12 mouse cellular contexts compared by ENCODE assay signal in the genomic region with DNA sequence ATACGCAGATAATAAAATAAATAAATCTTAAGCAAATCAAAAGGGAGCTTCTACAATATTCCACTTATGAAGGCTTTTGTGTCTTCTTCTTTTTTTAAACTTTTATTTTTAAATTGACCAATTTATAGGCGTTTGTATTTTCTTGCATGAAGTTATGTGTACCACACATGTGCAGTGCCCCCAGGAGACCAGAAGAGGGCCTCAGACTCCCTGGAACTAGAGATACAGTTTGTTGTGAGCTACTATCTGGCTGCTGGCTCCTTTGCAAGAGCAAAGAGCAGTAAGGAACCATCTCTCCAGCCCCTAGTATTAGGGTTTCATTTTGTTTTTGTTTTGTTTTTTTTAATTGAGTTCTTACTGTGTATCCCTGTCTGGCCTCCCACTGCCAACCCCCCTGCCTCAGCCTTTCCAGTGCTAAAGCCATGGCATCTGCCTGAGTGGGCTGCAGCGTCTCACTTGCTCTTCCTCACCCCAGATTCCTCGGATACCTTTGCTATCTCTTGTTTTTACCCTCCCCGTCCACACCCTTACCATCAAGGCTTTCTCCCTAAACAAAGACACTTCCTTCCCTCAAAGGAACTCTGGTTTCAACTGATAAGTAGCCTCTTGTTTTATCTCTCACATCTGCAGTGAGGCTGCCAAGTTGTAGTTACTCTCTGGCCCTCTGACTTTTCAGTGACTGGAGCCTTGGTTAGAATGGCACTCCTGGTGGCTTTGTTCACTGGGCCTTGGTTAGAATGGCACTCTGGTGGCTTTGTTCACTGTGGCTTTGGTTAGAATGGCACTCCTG.
A peak's percentile ranks its signal among the peaks of the same experiment; 100 is the strongest.
DNase-seq lines count a peak whose midpoint lies in the region; ATAC-seq and TF ChIP-seq lines count a peak whose summit lies in the region.
"Had no signal": no experiment of that assay in that cellular context is flagged by ENCODE, and none has a peak within 500 bp of the region (broad histone marks: within the 10 kb centered on the region; RNA-seq: fewer than 3 reads in every experiment).

No protein-coding gene starts in this region.

- no peak overlapping the region for H3K4me2 ChIP-seq in forebrain, embryonic 11.5 days (ENCODE audit: low read depth, low read length, severe bottlenecking)
- H3K4me2 ChIP-seq: heart, embryonic 15.5 days; limb, embryonic 12.5 days had no signal

- DNase-seq in heart, adult 11 months, result peak; percentile 96
- DNase-seq in heart, postnatal 4 days, result no peak
- peak; percentile 74 for DNase-seq in lung, postnatal 10 days
- no peak for DNase-seq in left cerebral cortex, postnatal 14 days (ENCODE audit: low spot score in 2 of 2)
- no peak for DNase-seq in forebrain, embryonic 11.5 days (ENCODE audit: low spot score)
- DNase-seq in ovary, postnatal 14 days (ENCODE audit: low spot score), result no peak
- DNase-seq: kidney, adult 18-20 months had no signal

- H3K4me3 ChIP-seq in E14TG2a.4 (replicated peaks; ENCODE audit: low read length), result no peak overlapping the region
- no peak overlapping the region for H3K4me3 ChIP-seq in forebrain, embryonic 11.5 days (ENCODE audit: low read depth, low read length)
- H3K4me3 ChIP-seq: heart, embryonic 15.5 days; limb, embryonic 12.5 days had no signal

- TF ChIP-seq CTCF in E14TG2a.4 (conservative IDR thresholded peaks at IDR 0.05; ENCODE audit: low read length), result peak; percentile 73

- no peaks in the 10 kb centered on the region for H3K36me3 ChIP-seq in E14TG2a.4 (ENCODE audit: insufficient read depth, low read length)
- no peaks in the 10 kb centered on the region for H3K36me3 ChIP-seq in forebrain, embryonic 11.5 days (ENCODE audit: control insufficient read depth, insufficient read depth, low read length)
- H3K36me3 ChIP-seq: heart, embryonic 15.5 days; limb, embryonic 12.5 days had no signal

- H3K9me3 ChIP-seq in E14TG2a.4 (ENCODE audit: low read length), result peaks cover 19% of the 10 kb centered on the region
- H3K9me3 ChIP-seq in forebrain, embryonic 11.5 days (ENCODE audit: control insufficient read depth, low read length), result no peaks in the 10 kb centered on the region
- H3K9me3 ChIP-seq: heart, embryonic 15.5 days had no signal

- H3K9ac ChIP-seq in forebrain, embryonic 11.5 days (ENCODE audit: low read length), result no peak overlapping the region
- H3K9ac ChIP-seq: heart, embryonic 15.5 days; limb, embryonic 12.5 days had no signal

- 88% methylated on average over 5 of the region's 5 CpGs for WGBS in forebrain, embryonic 11.5 days

- H3K4me1 ChIP-seq in E14TG2a.4 (replicated peaks; ENCODE audit: low read depth, low read length), result peaks cover 12% of the 10 kb centered on the region; the same call in 1 of the 2 replicates
- H3K4me1 ChIP-seq in forebrain, embryonic 11.5 days (replicated peaks; ENCODE audit: control insufficient read depth, insufficient read depth, low read length), result no peaks in the 10 kb centered on the region
- H3K4me1 ChIP-seq: heart, embryonic 15.5 days; limb, embryonic 12.5 days had no signal

- ATAC-seq in common myeloid progenitor, adult 5-6 weeks (replicated peaks; ENCODE audit: low read depth, poor library complexity, severe bottlenecking), result peak; percentile 91
- ATAC-seq in forebrain, embryonic 11.5 days (replicated peaks; ENCODE audit: low FRiP score), result no peak
- ATAC-seq: midbrain, embryonic 16.5 days had no signal

- intact Hi-C loops in left cerebral cortex, postnatal 14 days (cut with DNase I), result no loop called here

- H3K27ac ChIP-seq in forebrain, embryonic 11.5 days (ENCODE audit: low read depth, low read length), result no peak overlapping the region
- H3K27ac ChIP-seq: heart, embryonic 15.5 days; limb, embryonic 12.5 days had no signal

- no peaks in the 10 kb centered on the region for H3K27me3 ChIP-seq in E14TG2a.4 (ENCODE audit: insufficient read depth, low read length)
- no peaks in the 10 kb centered on the region for H3K27me3 ChIP-seq in forebrain, embryonic 11.5 days (ENCODE audit: control insufficient read depth, insufficient read depth, low read length)
- H3K27me3 ChIP-seq: heart, embryonic 15.5 days; limb, embryonic 12.5 days had no signal

Comparison
In these comparisons a context has a peak if more than half of its experiments do, and no peak if none do; other contexts are left out.
1. DNase-seq: peak in heart, adult 11 months (single experiment) and lung, postnatal 10 days (single experiment); none in heart, postnatal 4 days (single experiment), left cerebral cortex, postnatal 14 days (0 of 2), forebrain, embryonic 11.5 days (single experiment) and ovary, postnatal 14 days (single experiment).